ENCODE assay signal across 26 mouse cellular contexts in genomic region chr1:75919134-75919533, GRCm38 (mm10).
"Had no signal": no experiment of that assay in that cellular context is flagged by ENCODE, and none has a peak within 500 bp of the region (broad histone marks: within the 10 kb centered on the region; RNA-seq: fewer than 3 reads in every experiment).

No protein-coding gene starts in this region.

- H3K27ac ChIP-seq: gastrocnemius, adult 2 months; heart, embryonic 10.5 days; hindbrain, embryonic 10.5 days; hindbrain, embryonic 12.5 days; hindbrain, embryonic 14.5 days; kidney, embryonic 15.5 days; kidney, postnatal 0 days; limb, embryonic 13.5 days; limb, embryonic 15.5 days; liver, embryonic 12.5 days had no signal

- H3K4me3 ChIP-seq: gastrocnemius, adult 2 months; heart, embryonic 10.5 days; heart, embryonic 12.5 days; hindbrain, embryonic 10.5 days; hindbrain, embryonic 12.5 days; kidney, embryonic 15.5 days; limb, embryonic 13.5 days; limb, embryonic 15.5 days; liver, embryonic 12.5 days had no signal

- H3K4me1 ChIP-seq: hindbrain, embryonic 12.5 days; liver, embryonic 12.5 days had no signal

- DNase-seq: gastrocnemius, adult 2 months; gastrocnemius, postnatal 10 days; gastrocnemius, postnatal 25 days; heart, adult 18-20 months; heart, postnatal 10 days; heart, postnatal 4 days; kidney, adult 11 months; kidney, adult 2 months; kidney, adult 9 months; kidney, postnatal 14 days; layer of hippocampus, adult 9-11 months; layer of hippocampus, postnatal 36 days; left cerebral cortex, postnatal 4 days had no signal

- H3K27me3 ChIP-seq: heart, embryonic 12.5 days; hindbrain, embryonic 12.5 days; kidney, embryonic 15.5 days; limb, embryonic 13.5 days; limb, embryonic 15.5 days; liver, embryonic 12.5 days had no signal

- H3K4me2 ChIP-seq: heart, embryonic 12.5 days; hindbrain, embryonic 12.5 days; hindbrain, embryonic 14.5 days; kidney, embryonic 15.5 days; limb, embryonic 13.5 days; limb, embryonic 15.5 days; liver, embryonic 12.5 days had no signal

- H3K9me3 ChIP-seq: heart, embryonic 10.5 days; heart, embryonic 12.5 days; hindbrain, embryonic 10.5 days; hindbrain, embryonic 12.5 days; kidney, embryonic 15.5 days; limb, embryonic 13.5 days; limb, embryonic 15.5 days; liver, embryonic 12.5 days had no signal

- H3K36me3 ChIP-seq: heart, embryonic 10.5 days; heart, embryonic 12.5 days; hindbrain, embryonic 10.5 days; hindbrain, embryonic 12.5 days; kidney, embryonic 15.5 days; limb, embryonic 13.5 days; limb, embryonic 15.5 days; liver, embryonic 12.5 days had no signal

- H3K9ac ChIP-seq: heart, embryonic 12.5 days; hindbrain, embryonic 12.5 days; hindbrain, embryonic 14.5 days; kidney, embryonic 15.5 days; limb, embryonic 13.5 days; limb, embryonic 15.5 days; liver, embryonic 12.5 days had no signal

- ATAC-seq: hindbrain, embryonic 16.5 days; inflammation-experienced regulatory T-cells, adult 6 months; intestine, embryonic 16.5 days; liver, embryonic 12.5 days had no signal
